Mouse (Mus musculus) embryo, embryonic 10 days (tissue): ENCODE data around the gene Pigc.

Experiments
- DNase-seq: peaks from one replicate; pipeline ENCODE4 v3.0.0-alpha.2; 2015; ENCODE audit warnings: low spot score

Gene Pigc

GRCm38 (mm10) chr1:161968589-161969407 lies at the start of gene Pigc:
Gene Pigc, plus strand, starts transcription at chr1:161969186.
- peak; percentile 98 for DNase-seq

GRCm38 (mm10) chr1:161919594-161919993 lies 49.4 kb upstream of the Pigc start:
- DNase-seq, result no peak

- no peak for DNase-seq
Measured at GRCm38 (mm10) chr1:161920475-161921454, 48.2 kb upstream of the Pigc start.

GRCm38 (mm10) chr1:161921928-161922327 lies 47.1 kb upstream of the Pigc start:
- no peak for DNase-seq

GRCm38 (mm10) chr1:161924321-161924720 lies 44.7 kb upstream of the Pigc start:
- no peak for DNase-seq

- DNase-seq, result no peak
Measured at GRCm38 (mm10) chr1:161925281-161925805, 43.6 kb upstream of the Pigc start.

GRCm38 (mm10) chr1:161927976-161928375 lies 41.0 kb upstream of the Pigc start:
- DNase-seq, result no peak

- DNase-seq, result no peak
Measured at GRCm38 (mm10) chr1:161931313-161931712, 37.7 kb upstream of the Pigc start.

- no peak for DNase-seq
Measured at GRCm38 (mm10) chr1:161931817-161932216, 37.2 kb upstream of the Pigc start.

- no peak for DNase-seq
Measured at GRCm38 (mm10) chr1:161932286-161932685, 36.7 kb upstream of the Pigc start.

- DNase-seq, result no peak
Measured at GRCm38 (mm10) chr1:161942082-161942481, 26.9 kb upstream of the Pigc start.

- DNase-seq, result no peak
Measured at GRCm38 (mm10) chr1:161951009-161951779, 17.8 kb upstream of the Pigc start.

- no peak for DNase-seq
Measured at GRCm38 (mm10) chr1:161952599-161952998, 16.4 kb upstream of the Pigc start.

- no peak for DNase-seq
Measured at GRCm38 (mm10) chr1:161955846-161956245, 13.1 kb upstream of the Pigc start.

GRCm38 (mm10) chr1:161957964-161958950 lies 10.7 kb upstream of the Pigc start:
- DNase-seq, result peak; percentile 11

- DNase-seq, result peak; percentile 62
Measured at GRCm38 (mm10) chr1:161962465-161963377, 6.3 kb upstream of the Pigc start.

GRCm38 (mm10) chr1:161967936-161968335 lies 1.1 kb upstream of the Pigc start:
- DNase-seq, result no peak

- DNase-seq, result no peak
Measured at GRCm38 (mm10) chr1:161970874-161971273, 1.9 kb downstream of the Pigc start.

GRCm38 (mm10) chr1:161972233-161972632 lies 3.2 kb downstream of the Pigc start:
- DNase-seq, result no peak
